Mouse (Mus musculus) CH12.LX (cell line): ENCODE measurements around the gene Slc47a2. TPM values are rescaled to one million over a fixed set of nuclear protein-coding genes. Genes with fewer than 3 reads are reported as not detected.

Source experiments
- DNase-seq: peaks from one replicate; pipeline ENCODE4 v3.0.0-alpha.2; 2013; ENCODE audit errors: extremely low read depth
- H3K27ac ChIP-seq: 2 replicates; pipeline ENCODE4 v1.5.1; 2012; ENCODE audit warnings: low read depth, mild to moderate bottlenecking, control low read depth, moderate library complexity; ENCODE audit not compliant: insufficient read depth
- H3K27me3 ChIP-seq: replicated peaks from 2 replicates; pipeline ENCODE3; 2012; ENCODE audit warnings: inconsistent platforms
- H3K36me3 ChIP-seq, 2 experiments: replicated peaks in 1 of 2; 2 replicates each; pipeline versions ENCODE3 to v1.6.1; 2012; ENCODE audit warnings: inconsistent platforms in 1 of 2, low read length in 1 of 2, mild to moderate bottlenecking in 1 of 2, mixed read lengths in 1 of 2, moderate library complexity in 1 of 2; ENCODE audit not compliant: control insufficient read depth in 1 of 2, insufficient read depth in 1 of 2
- H3K4me1 ChIP-seq, 2 experiments: 2 replicates each; pipeline ENCODE4 v1.6.1; 2012; ENCODE audit warnings: inconsistent platforms in 1 of 2, moderate library complexity in 1 of 2; ENCODE audit not compliant: insufficient read depth in 2 of 2, control insufficient read depth in 1 of 2
- H3K4me2 ChIP-seq: 2 replicates; pipeline ENCODE4 v1.6.1; 2012; ENCODE audit warnings: low read depth, mild to moderate bottlenecking, control low read depth; ENCODE audit not compliant: poor library complexity, insufficient read depth, severe bottlenecking
- H3K4me3 ChIP-seq, 3 experiments: fragments of 150-350 bp in 1 of 3; sonication (generic) in 1 of 3; replicated peaks in 1 of 3; 2 replicates each; pipeline versions ENCODE3 to v1.5.1; 2011 to 2012; ENCODE audit warnings: low read depth in 2 of 3, low read length in 2 of 3, mild to moderate bottlenecking in 2 of 3, moderate library complexity in 2 of 3, control low read depth in 1 of 3, improper control_type of control experiment in 1 of 3, inconsistent platforms in 1 of 3, mixed read lengths in 1 of 3; ENCODE audit not compliant: poor library complexity in 1 of 3
- H3K79me2 ChIP-seq: replicated peaks from 2 replicates; pipeline ENCODE4 v1.6.1; 2012; ENCODE audit warnings: mild to moderate bottlenecking, moderate library complexity; ENCODE audit not compliant: control insufficient read depth, poor library complexity, insufficient read depth, severe bottlenecking; ENCODE audit errors: extremely low read depth
- H3K9ac ChIP-seq: 2 replicates; pipeline ENCODE4 v1.6.1; 2012; ENCODE audit warnings: low read depth, mild to moderate bottlenecking, control low read depth, moderate library complexity; ENCODE audit not compliant: insufficient read depth
- H3K9me3 ChIP-seq: replicated peaks from 2 replicates; pipeline ENCODE3; 2012; ENCODE audit warnings: low read length, inconsistent platforms, mixed read lengths
- CHD1 ChIP-seq: IDR thresholded peaks from 2 replicates; pipeline ENCODE4 v1.6.1; 2012; ENCODE audit warnings: low read depth, low read length, improper control_type of control experiment, inconsistent platforms
- CHD2 ChIP-seq: IDR thresholded peaks from 2 replicates; pipeline ENCODE4 v1.6.1; 2011; ENCODE audit warnings: low read length, improper control_type of control experiment
- CTCF ChIP-seq, 2 experiments: IDR thresholded peaks in 1 of 2; conservative IDR thresholded peaks in 1 of 2; 2 replicates each; pipeline ENCODE4 v1.5.1; 2011 to 2012; ENCODE audit warnings: low read depth in 2 of 2, low read length in 2 of 2, improper control_type of control experiment in 1 of 2, inconsistent platforms in 1 of 2, mild to moderate bottlenecking in 1 of 2, moderate library complexity in 1 of 2
- E2F4 ChIP-seq: IDR thresholded peaks from 2 replicates; pipeline ENCODE4 v1.6.1; 2011; ENCODE audit warnings: low read depth, low read length, improper control_type of control experiment; ENCODE audit not compliant: insufficient replicate concordance
- HCFC1 ChIP-seq: IDR thresholded peaks from 2 replicates; pipeline ENCODE4 v1.6.1; 2012; ENCODE audit warnings: low read depth, mild to moderate bottlenecking, inconsistent platforms, low read length, improper control_type of control experiment
- IRF4 ChIP-seq: IDR thresholded peaks from 2 replicates; pipeline ENCODE4 v1.6.1; 2014; ENCODE audit warnings: low read depth, mild to moderate bottlenecking, inconsistent platforms, low read length, improper control_type of control experiment
- JUN ChIP-seq: IDR thresholded peaks from 2 replicates; pipeline ENCODE4 v1.6.1; 2011; ENCODE audit warnings: low read depth, mild to moderate bottlenecking, low read length, improper control_type of control experiment, moderate library complexity; ENCODE audit not compliant: insufficient read depth
- KAT2A ChIP-seq: IDR thresholded peaks from 2 replicates; pipeline ENCODE4 v1.6.1; 2012; ENCODE audit warnings: low read length, improper control_type of control experiment, inconsistent platforms; ENCODE audit not compliant: insufficient replicate concordance
- MAZ ChIP-seq: IDR thresholded peaks from 2 replicates; pipeline ENCODE4 v1.6.1; 2012; ENCODE audit warnings: low read depth, mild to moderate bottlenecking, inconsistent platforms, low read length, improper control_type of control experiment, moderate library complexity
- MXI1 ChIP-seq: IDR thresholded peaks from 2 replicates; pipeline ENCODE4 v1.6.1; 2011; ENCODE audit warnings: mild to moderate bottlenecking, low read depth, low read length, improper control_type of control experiment
- MYC ChIP-seq: IDR thresholded peaks from 2 replicates; pipeline ENCODE4 v1.6.1; 2011; ENCODE audit warnings: low read depth, mild to moderate bottlenecking, improper control_type of control experiment, low read length
- PAX5 ChIP-seq: IDR thresholded peaks from 2 replicates; pipeline ENCODE4 v1.6.1; 2012; ENCODE audit warnings: low read length, inconsistent platforms, mixed read lengths
- POLR2AphosphoS2 ChIP-seq: IDR thresholded peaks from 2 replicates; pipeline ENCODE4 v1.6.1; 2011; ENCODE audit warnings: low read depth, low read length, improper control_type of control experiment
- RAD21 ChIP-seq: IDR thresholded peaks from 2 replicates; pipeline ENCODE4 v1.6.1; 2011; ENCODE audit warnings: low read depth, mild to moderate bottlenecking, low read length, improper control_type of control experiment, moderate library complexity
- SMC3 ChIP-seq: IDR thresholded peaks from 2 replicates; pipeline ENCODE4 v1.6.1; 2011; ENCODE audit warnings: low read depth, low read length, improper control_type of control experiment
- USF1 ChIP-seq: IDR thresholded peaks from 2 replicates; pipeline ENCODE4 v1.6.1; 2014; ENCODE audit warnings: low read depth, mild to moderate bottlenecking, inconsistent platforms, low read length, improper control_type of control experiment
- ZC3H11A ChIP-seq: IDR thresholded peaks from 2 replicates; pipeline ENCODE4 v1.6.1; 2012; ENCODE audit warnings: low read depth, mild to moderate bottlenecking, inconsistent platforms, low read length, improper control_type of control experiment
- dilution Hi-C: fragments of 300-500 bp; cut with MboI; formaldehyde crosslinking; loops from 2 replicates; pipeline ENCODE4 v1.14.3; 2020; ENCODE audit warnings: low sequenced_read_pairs; ENCODE audit not compliant: extremely low pct_unique_long_range_greater_than_20kb, extremely low pct_ligation_motif_present
- in situ Hi-C: fragments of 300-500 bp; cut with MboI; formaldehyde crosslinking; loops from 3 replicates; pipeline ENCODE4 v1.14.3; 2019; ENCODE audit warnings: low sequenced_read_pairs, low pct_ligation_motif_present, low pct_unique_long_range_greater_than_20kb, mixed read lengths
- polyA plus RNA-seq: library from polyadenylated mRNA; unstranded; fragments of >175 nt; gene quantifications from 2 replicates; pipeline ENCODE4 v1.2.1, GENCODE M21; 2012; ENCODE audit warnings: low read depth; ENCODE audit not compliant: insufficient read length
- total RNA-seq, 2 experiments: library from RNA; depleted of rRNA; stranded (reverse); fragments of 300-350 nt in 1 of 2; fragments of >200 nt in 1 of 2; gene quantifications; 2 replicates each; pipeline ENCODE4 v1.2.3; 2012 to 2014

Slc47a2 gene
- total and polyA plus RNA-seq, 3 experiments = 0.08 to 0.68 (median 0.39) TPM

GRCm38 (mm10) chr11:61346133-61346532, 3.5 kb upstream of the Slc47a2 start:
- no peaks in the 10 kb centered on the region for H3K9me3 ChIP-seq
- no peak for TF ChIP-seq POLR2AphosphoS2
- peak in 1 of 2 experiments; percentile 66; a peak in 2 of 4 replicates for TF ChIP-seq CTCF (conservative IDR thresholded peaks at IDR 0.05 in 1 of 2, IDR thresholded peaks at IDR 0.05 in 1 of 2; ENCODE audit: low read depth in 2 of 2, low read length in 2 of 2)
- TF ChIP-seq RAD21 = peak; percentile 46
- TF ChIP-seq SMC3 = peak; percentile 59
- TF ChIP-seq, all 38 proteins: peak for 3
- Histone ChIP-seq H3K4me1 (no peaks in the 10 kb centered on the region), H3K4me3 (no peak overlapping the region), H3K36me3 (peaks cover 27 to 80% of the 10 kb centered on the region in 2 experiments), H3K27ac (no peak overlapping the region), H3K27me3 (peaks cover 2% of the 10 kb centered on the region), H3K4me2 (no peak overlapping the region), H3K9ac (no peak overlapping the region), H3K79me2 (no peaks in the 10 kb centered on the region)
- in situ Hi-C loops (no loop called here), dilution Hi-C loops (no loop called here)
- DNase-seq = peak; percentile 9

GRCm38 (mm10) chr11:61341971-61342370, 689 bp downstream of the Slc47a2 start:
- Histone ChIP-seq H3K4me3 (no peak overlapping the region), H3K27me3 (no peaks in the 10 kb centered on the region)
- no peak for DNase-seq

GRCm38 (mm10) chr11:61341233-61341632, 1.4 kb downstream of the Slc47a2 start:
- Histone ChIP-seq H3K36me3 (peaks cover 18 to 43% of the 10 kb centered on the region in 2 experiments), H3K79me2 (no peaks in the 10 kb centered on the region), H3K27ac (no peak overlapping the region)
- DNase-seq = no peak
- TF ChIP-seq IRF4 (no peak), CTCF (conservative IDR thresholded peaks at IDR 0.05 in 1 of 2, IDR thresholded peaks at IDR 0.05 in 1 of 2; ENCODE audit: low read depth in 2 of 2, low read length in 2 of 2) (no peak), USF1 (no peak), MYC (no peak), HCFC1 (no peak), PAX5 (no peak), CHD1 (no peak), KAT2A (no peak), ZC3H11A (no peak)
- TF ChIP-seq, all 38 proteins: peak for 0
- in situ Hi-C loops (loop anchor here (5.0 kb wide), 1 partner anchor 149 kb away; no protein-coding TSS in a partner anchor), dilution Hi-C loops (no loop called here)
- Histone ChIP-seq H3K4me2 (no peak overlapping the region), H3K4me1 (peaks cover 0 to 5% of the 10 kb centered on the region in 2 experiments; a peak in 1 of 4 replicates), H3K9me3 (no peaks in the 10 kb centered on the region), H3K4me3 (no peak overlapping the region), H3K27me3 (no peaks in the 10 kb centered on the region), H3K9ac (no peak overlapping the region)

More at GRCm38 (mm10) chr11:61341971-61342370, 689 bp downstream of the Slc47a2 start:
- no peak overlapping the region for H3K27ac ChIP-seq
- H3K9ac ChIP-seq = no peak overlapping the region
- H3K4me2 ChIP-seq = no peak overlapping the region
- peaks cover 0 to 5% of the 10 kb centered on the region in 2 experiments; a peak in 1 of 4 replicates for H3K4me1 ChIP-seq
- dilution Hi-C loops (no loop called here), in situ Hi-C loops (loop anchor here (5.0 kb wide), 1 partner anchor 150 kb away; no protein-coding TSS in a partner anchor)
- H3K79me2 ChIP-seq = no peaks in the 10 kb centered on the region
- no peaks in the 10 kb centered on the region for H3K9me3 ChIP-seq
- TF ChIP-seq E2F4 (no peak), MAZ (no peak), JUN (no peak), CTCF (conservative IDR thresholded peaks at IDR 0.05 in 1 of 2, IDR thresholded peaks at IDR 0.05 in 1 of 2; ENCODE audit: low read depth in 2 of 2, low read length in 2 of 2) (no peak), MXI1 (no peak), HCFC1 (no peak), RAD21 (no peak), CHD2 (no peak), MYC (no peak)
- TF ChIP-seq, all 38 proteins: peak for 0
- H3K36me3 ChIP-seq = peaks cover 18 to 50% of the 10 kb centered on the region in 2 experiments
